Mouse (Mus musculus) stomach, postnatal 0 days (tissue): ENCODE results near the gene Zfp296.

Experiments used
- CTCF ChIP-seq: IDR thresholded peaks from 2 replicates; pipeline ENCODE4 v1.5.1; 2016; ENCODE audit warnings: antibody characterized with exemption, low read depth, mild to moderate bottlenecking, moderate library complexity
- EP300 ChIP-seq: optimal IDR thresholded peaks from 2 replicates; pipeline ENCODE3; 2016; ENCODE audit warnings: antibody characterized with exemption

DNA sequence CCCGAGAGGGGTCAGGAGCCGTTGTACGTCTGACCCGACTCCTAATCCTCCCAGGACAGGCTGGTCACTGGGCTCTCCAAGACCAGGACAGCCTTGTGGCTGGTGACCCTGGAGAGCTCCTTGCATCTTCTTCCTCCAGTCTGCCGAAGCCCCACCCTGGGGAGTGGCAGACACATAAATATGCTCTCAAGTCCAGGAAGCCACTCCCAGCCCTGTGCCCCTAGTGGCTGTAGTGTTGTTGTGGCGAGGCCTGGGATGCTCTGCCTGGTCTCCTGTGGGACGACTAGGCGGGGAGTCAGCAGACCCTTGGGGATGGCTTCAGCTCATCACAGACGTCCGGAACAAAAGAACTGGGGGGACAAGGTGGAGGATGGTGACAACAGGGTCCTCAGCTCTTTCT lies 46.0 kb upstream of the Zfp296 start:
- TF ChIP-seq CTCF (peak; percentile 52), EP300 (no peak)
